Mouse (Mus musculus) midbrain, embryonic 16.5 days (tissue): ENCODE results near the gene Esyt1. TPM values are rescaled to one million over a fixed set of nuclear protein-coding genes. Genes with fewer than 3 reads are reported as not detected.

Experiments
- ATAC-seq: fragments of 200-750 bp; cut with Nextera tagmentation; 2 replicates; pipeline ENCODE4 v1.8.0; 2017; ENCODE audit warnings: moderate TSS enrichment
- H3K27ac ChIP-seq: fragments of 300-500 bp; sonication (generic); 2 replicates; pipeline ENCODE4 v1.5.1; 2014; ENCODE audit warnings: mild to moderate bottlenecking, low read length, mixed read lengths
- H3K27me3 ChIP-seq: fragments of 300-500 bp; sonication (generic); 2 replicates; pipeline ENCODE4 v1.6.1; 2014; ENCODE audit warnings: low read depth, low read length, mixed read lengths; ENCODE audit not compliant: control insufficient read depth, insufficient read depth
- H3K36me3 ChIP-seq: fragments of 300-500 bp; sonication (generic); 2 replicates; pipeline ENCODE4 v1.6.1; 2014; ENCODE audit warnings: mild to moderate bottlenecking, low read length, moderate library complexity, mixed read lengths; ENCODE audit not compliant: control insufficient read depth, insufficient read depth
- H3K4me1 ChIP-seq: fragments of 300-500 bp; sonication (generic); 2 replicates; pipeline ENCODE4 v1.6.1; 2014; ENCODE audit warnings: mild to moderate bottlenecking, low read length, mixed read lengths; ENCODE audit not compliant: control insufficient read depth, insufficient read depth
- H3K4me2 ChIP-seq: fragments of 300-500 bp; sonication (generic); 2 replicates; pipeline ENCODE4 v1.6.1; 2014; ENCODE audit warnings: mild to moderate bottlenecking, low read length, mixed read lengths
- H3K4me3 ChIP-seq: fragments of 300-500 bp; sonication (generic); 2 replicates; pipeline ENCODE4 v1.5.1; 2014; ENCODE audit warnings: low read depth, mild to moderate bottlenecking, low read length, moderate library complexity, mixed read lengths
- H3K9ac ChIP-seq: fragments of 300-500 bp; sonication (generic); 2 replicates; pipeline ENCODE4 v1.6.1; 2014; ENCODE audit warnings: low read depth, low read length, mixed read lengths
- H3K9me3 ChIP-seq: fragments of 300-500 bp; sonication (generic); replicated peaks from 2 replicates; pipeline ENCODE4 v1.6.1; 2014; ENCODE audit warnings: mild to moderate bottlenecking, low read length, mixed read lengths; ENCODE audit not compliant: control insufficient read depth, poor library complexity, severe bottlenecking
- WGBS: fragments of 180-500 bp; shearing (Covaris S2); extraction: QIAGEN DNeasy Blood & Tissue Kit; methylation state at CpG from one replicate; pipeline ENCODE4 v1.1.7; 2014; 5-methylcytosine and 5-hydroxymethylcytosine counted together
- microRNA-seq: library from miRNA; unstranded; fragments of <30 nt; microRNA quantifications from one replicate; pipeline ENCODE4, GENCODE M21; 2017
- polyA plus RNA-seq: library from polyadenylated mRNA; unstranded; fragments of >200 nt; fragmentation: Nextera tagmentation; extraction: Ambion mirVana; gene quantifications from 2 replicates; pipeline ENCODE4 v1.2.1, GENCODE M21; 2015

Gene Esyt1
- polyA plus RNA-seq, 1 experiment from 2014 or later = 8.9 TPM

GRCm38 (mm10) chr10:128489785-128490184 is 35.9 kb downstream of the Esyt1 start:
- Histone ChIP-seq H3K9ac (no peak overlapping the region), H3K27me3 (no peaks in the 10 kb centered on the region), H3K27ac (0 out of 2 replicates have a peak overlapping the region, but pooled peaks have one; percentile 33), H3K36me3 (peaks cover 48% of the 10 kb centered on the region), H3K4me3 (no peak overlapping the region), H3K4me2 (no peak overlapping the region), H3K9me3 (no peaks in the 10 kb centered on the region), H3K4me1 (peaks cover 24% of the 10 kb centered on the region)
- ATAC-seq = no peak
- 44% methylated on average over 4 of the region's 4 CpGs for WGBS

GRCm38 (mm10) chr10:128489380-128489779 is 36.3 kb downstream of the Esyt1 start:
- H3K9me3 ChIP-seq = no peaks in the 10 kb centered on the region
- no peaks in the 10 kb centered on the region for H3K27me3 ChIP-seq
- H3K27ac ChIP-seq = no peak overlapping the region
- peaks cover 48% of the 10 kb centered on the region for H3K36me3 ChIP-seq
- H3K4me1 ChIP-seq = peaks cover 21% of the 10 kb centered on the region
- no peak overlapping the region for H3K4me2 ChIP-seq
- ATAC-seq = no peak
- H3K4me3 ChIP-seq = no peak overlapping the region
- no peak overlapping the region for H3K9ac ChIP-seq
- WGBS = 68% methylated on average over 5 of the region's 5 CpGs

- Histone ChIP-seq H3K9me3 (no peaks in the 10 kb centered on the region), H3K4me3 (no peak overlapping the region), H3K9ac (no peak overlapping the region), H3K4me2 (no peak overlapping the region), H3K36me3 (peaks cover 50% of the 10 kb centered on the region), H3K4me1 (peaks cover 21% of the 10 kb centered on the region), H3K27ac (no peak overlapping the region), H3K27me3 (no peaks in the 10 kb centered on the region)
- no peak for ATAC-seq
- 90% methylated on average over 4 of the region's 4 CpGs for WGBS
Measured at GRCm38 (mm10) chr10:128488776-128489175, 36.9 kb downstream of the Esyt1 start.

- Histone ChIP-seq H3K27me3 (no peaks in the 10 kb centered on the region), H3K4me1 (peaks cover 21% of the 10 kb centered on the region), H3K36me3 (peaks cover 57% of the 10 kb centered on the region), H3K4me2 (no peak overlapping the region), H3K9me3 (no peaks in the 10 kb centered on the region), H3K9ac (no peak overlapping the region), H3K4me3 (no peak overlapping the region), H3K27ac (no peak overlapping the region)
- ATAC-seq = no peak
- WGBS = 93% methylated on average over 22 of the region's 22 CpGs
Measured at GRCm38 (mm10) chr10:128487861-128488712, 37.6 kb downstream of the Esyt1 start.

GRCm38 (mm10) chr10:128486370-128486769 is 39.3 kb downstream of the Esyt1 start:
- Histone ChIP-seq H3K36me3 (peaks cover 69% of the 10 kb centered on the region), H3K4me3 (no peak overlapping the region), H3K27me3 (no peaks in the 10 kb centered on the region), H3K4me1 (peaks cover 10% of the 10 kb centered on the region), H3K27ac (no peak overlapping the region), H3K9me3 (no peaks in the 10 kb centered on the region), H3K9ac (no peak overlapping the region), H3K4me2 (no peak overlapping the region)
- 91% methylated on average over 7 of the region's 7 CpGs for WGBS
- ATAC-seq = no peak

GRCm38 (mm10) chr10:128474366-128474765 is 51.3 kb downstream of the Esyt1 start:
- Histone ChIP-seq H3K36me3 (peaks cover 59% of the 10 kb centered on the region), H3K4me2 (no peak overlapping the region), H3K27me3 (no peaks in the 10 kb centered on the region), H3K9ac (no peak overlapping the region), H3K9me3 (no peaks in the 10 kb centered on the region), H3K27ac (no peak overlapping the region), H3K4me3 (no peak overlapping the region), H3K4me1 (no peaks in the 10 kb centered on the region)
- no peak for ATAC-seq
- WGBS = 88% methylated on average over 12 of the region's 12 CpGs

- Histone ChIP-seq H3K4me3 (peak overlapping the region; percentile 90), H3K36me3 (peaks cover 25% of the 10 kb centered on the region), H3K27me3 (no peaks in the 10 kb centered on the region), H3K4me2 (peak overlapping the region; percentile 92), H3K9ac (peak overlapping the region; percentile 96), H3K27ac (peak overlapping the region; percentile 97), H3K4me1 (peaks cover 9% of the 10 kb centered on the region), H3K9me3 (no peaks in the 10 kb centered on the region)
- ATAC-seq = no peak
- 1% methylated on average over 5 of the region's 5 CpGs for WGBS
Measured at GRCm38 (mm10) chr10:128460270-128460630, 65.4 kb downstream of the Esyt1 start.

Small RNA genes within 50 kb of the gene (microRNA-seq; reads per million reads assigned to microRNA genes)
- not detected for gene Gm47275
- not detected for gene Mir6916

Other genes starting within 250 kb of the Esyt1 start
- 0.14 and 0.15 TPM in 2 replicates for gene Il23a, start 227.1 kb downstream of the Esyt1 start, polyA plus RNA-seq
- gene Pan2, start 222.5 kb downstream of the Esyt1 start, polyA plus RNA-seq = 20.8 and 22.3 TPM in 2 replicates
- 185 and 191 TPM in 2 replicates for gene Cnpy2, start 203.4 kb downstream of the Esyt1 start, polyA plus RNA-seq
- gene Cs, start 188.1 kb downstream of the Esyt1 start, polyA plus RNA-seq = 247 and 265 TPM in 2 replicates
- 36.8 and 40.3 TPM in 2 replicates for gene Coq10a, start 156.9 kb downstream of the Esyt1 start, polyA plus RNA-seq
- 9.9 and 13.6 TPM in 2 replicates for gene Ankrd52, start 148.8 kb downstream of the Esyt1 start, polyA plus RNA-seq
- 0.10 TPM in 1 of 2 replicates, not detected in the other for gene Slc39a5, start 124.6 kb downstream of the Esyt1 start, polyA plus RNA-seq
- gene Nabp2, start 114.4 kb downstream of the Esyt1 start, polyA plus RNA-seq = 141 and 150 TPM in 2 replicates
- 105 and 108 TPM in 2 replicates for gene Rnf41, start 114.2 kb downstream of the Esyt1 start, polyA plus RNA-seq
- 185 and 195 TPM in 2 replicates for gene Smarcc2, start 66.6 kb downstream of the Esyt1 start, polyA plus RNA-seq
- gene Myl6, start 31.7 kb downstream of the Esyt1 start, polyA plus RNA-seq = 852 and 855 TPM in 2 replicates
- 5.3 and 6.4 TPM in 2 replicates for gene Myl6b, start 27.2 kb downstream of the Esyt1 start, polyA plus RNA-seq
- 17.8 and 19.7 TPM in 2 replicates for gene Zc3h10, start 21.9 kb upstream of the Esyt1 start, polyA plus RNA-seq
- gene Rpl41, start 23.4 kb upstream of the Esyt1 start, polyA plus RNA-seq = 1,924 and 2,018 TPM in 2 replicates
- gene Pa2g4, start 40.1 kb upstream of the Esyt1 start, polyA plus RNA-seq = 124 and 125 TPM in 2 replicates
- 0.41 and 0.47 TPM in 2 replicates for gene Erbb3, start 63.8 kb upstream of the Esyt1 start, polyA plus RNA-seq
- gene Rps26, start 100.9 kb upstream of the Esyt1 start, polyA plus RNA-seq = 295 and 315 TPM in 2 replicates
- 23.1 and 23.5 TPM in 2 replicates for gene Ikzf4, start 120.1 kb upstream of the Esyt1 start, polyA plus RNA-seq
- gene Suox, start 148.2 kb upstream of the Esyt1 start, polyA plus RNA-seq = 13.4 and 13.7 TPM in 2 replicates
- gene Rab5b, start 170.4 kb upstream of the Esyt1 start, polyA plus RNA-seq = 119 and 128 TPM in 2 replicates
- gene Pmel, start 178.3 kb upstream of the Esyt1 start, polyA plus RNA-seq = 0.37 and 0.77 TPM in 2 replicates
- 14.6 and 15.0 TPM in 2 replicates for gene Cdk2, start 179.2 kb upstream of the Esyt1 start, polyA plus RNA-seq
- 6.1 and 6.3 TPM in 2 replicates for gene Dgka, start 219.0 kb upstream of the Esyt1 start, polyA plus RNA-seq
- gene Pym1, start 222.0 kb upstream of the Esyt1 start, polyA plus RNA-seq = 45.5 and 47.7 TPM in 2 replicates